8 mouse cellular contexts compared by ENCODE assay signal in genomic region chr8:77515786-77516185, GRCm38 (mm10). TPM values are rescaled to one million over a fixed set of nuclear protein-coding genes. Genes with fewer than 3 reads are reported as not detected.
A peak's percentile ranks its signal among the peaks of the same experiment; 100 is the strongest.
DNase-seq lines count a peak whose midpoint lies in the region; ATAC-seq lines count a peak whose summit lies in the region.

No protein-coding gene starts in this region.

- H3K4me1 ChIP-seq in lung, embryonic 16.5 days (replicated peaks; ENCODE audit: control insufficient read depth, insufficient read depth, low read length), result peaks cover 19% of the 10 kb centered on the region
- peaks cover 17% of the 10 kb centered on the region for H3K4me1 ChIP-seq in hindbrain, embryonic 15.5 days (replicated peaks)
- no peaks in the 10 kb centered on the region; the same call in 1 of the 2 replicates for H3K4me1 ChIP-seq in neural tube, embryonic 14.5 days (ENCODE audit: control insufficient read depth, insufficient read depth, low read length)

- H3K9me3 ChIP-seq in lung, embryonic 16.5 days (ENCODE audit: control insufficient read depth, low read length), result no peaks in the 10 kb centered on the region
- H3K9me3 ChIP-seq in hindbrain, embryonic 15.5 days, result no peaks in the 10 kb centered on the region
- H3K9me3 ChIP-seq in neural tube, embryonic 14.5 days (ENCODE audit: control insufficient read depth, low read length), result no peaks in the 10 kb centered on the region

- WGBS in lung, embryonic 16.5 days, result 64% methylated on average over 8 of the region's 8 CpGs
- WGBS in hindbrain, embryonic 15.5 days, result 84% methylated on average over 8 of the region's 8 CpGs
- 76% methylated on average over 8 of the region's 8 CpGs for WGBS in neural tube, embryonic 14.5 days

- 0 out of 2 replicates have a peak overlapping the region, but pooled peaks have one; percentile 2 for H3K9ac ChIP-seq in lung, embryonic 16.5 days (ENCODE audit: low read length)
- H3K9ac ChIP-seq in hindbrain, embryonic 15.5 days, result no peak overlapping the region
- H3K9ac ChIP-seq in neural tube, embryonic 14.5 days (replicated peaks; ENCODE audit: low read depth, low read length), result no peak overlapping the region

- no peaks in the 10 kb centered on the region for H3K36me3 ChIP-seq in lung, embryonic 16.5 days (ENCODE audit: control insufficient read depth, insufficient read depth, low read length)
- no peaks in the 10 kb centered on the region for H3K36me3 ChIP-seq in hindbrain, embryonic 15.5 days
- no peaks in the 10 kb centered on the region for H3K36me3 ChIP-seq in neural tube, embryonic 14.5 days (ENCODE audit: control insufficient read depth, insufficient read depth, low read length)

- peak; percentile 33; the same call in 1 of the 2 replicates for ATAC-seq in cerebellum, adult (ENCODE audit: insufficient number of reproducible peaks, low FRiP score, low TSS enrichment)
- no peak for ATAC-seq in lung, embryonic 16.5 days (ENCODE audit: low read depth)
- ATAC-seq in hindbrain, embryonic 15.5 days (ENCODE audit: low FRiP score, low read depth), result no peak
- no peak for ATAC-seq in neural tube, embryonic 14.5 days (ENCODE audit: low read depth)

- H3K27me3 ChIP-seq in lung, embryonic 16.5 days (ENCODE audit: control insufficient read depth, insufficient read depth, low read depth, low read length), result no peaks in the 10 kb centered on the region
- peaks cover 5% of the 10 kb centered on the region; the same call in 1 of the 2 replicates for H3K27me3 ChIP-seq in hindbrain, embryonic 15.5 days
- no peaks in the 10 kb centered on the region for H3K27me3 ChIP-seq in neural tube, embryonic 14.5 days (ENCODE audit: control insufficient read depth, insufficient read depth, low read length)

- no peak for DNase-seq in cerebellum, postnatal 4 days (ENCODE audit: low spot score in 2 of 2)
- no peak for DNase-seq in lung, postnatal 25 days (ENCODE audit: low spot score)
- no peak for DNase-seq in layer of hippocampus, postnatal 14 days (ENCODE audit: low spot score in 2 of 2)
- DNase-seq in thymus, postnatal 36 days, result no peak

- peak overlapping the region; percentile 81 for H3K4me2 ChIP-seq in lung, embryonic 16.5 days (ENCODE audit: low read depth, low read length)
- 0 out of 2 replicates have a peak overlapping the region, but pooled peaks have one; percentile 96 for H3K4me2 ChIP-seq in hindbrain, embryonic 15.5 days
- H3K4me2 ChIP-seq in neural tube, embryonic 14.5 days (ENCODE audit: low read depth, low read length), result 0 out of 2 replicates have a peak overlapping the region, but pooled peaks have one; percentile 89

- H3K4me3 ChIP-seq in lung, embryonic 16.5 days (ENCODE audit: low read length), result peak overlapping the region; percentile 84
- no peak overlapping the region for H3K4me3 ChIP-seq in hindbrain, embryonic 15.5 days
- H3K4me3 ChIP-seq in neural tube, embryonic 14.5 days (ENCODE audit: low read depth, low read length), result no peak overlapping the region

- H3K27ac ChIP-seq in lung, embryonic 16.5 days (ENCODE audit: low read length), result no peak overlapping the region
- H3K27ac ChIP-seq in hindbrain, embryonic 15.5 days (replicated peaks), result no peak overlapping the region
- no peak overlapping the region for H3K27ac ChIP-seq in neural tube, embryonic 14.5 days (ENCODE audit: low read depth, low read length)

RNA-seq across cellular contexts. Expression of gene Arhgap10, which starts 2.0 kb away (rescaled TPM):
- polyA plus RNA-seq in lung, embryonic 16.5 days (2015; fragmentation: Nextera tagmentation; extraction: Ambion mirVana), result 22.2 and 23.1 TPM in 2 replicates
- polyA plus RNA-seq in hindbrain, embryonic 15.5 days (2015; fragmentation: Nextera tagmentation; extraction: Ambion mirVana), result 5.1 and 5.2 TPM in 2 replicates
- 3.8 and 6.0 TPM in 2 replicates for polyA plus RNA-seq in neural tube, embryonic 14.5 days (2014; fragmentation: Nextera tagmentation; extraction: Ambion mirVana)
- total RNA-seq in layer of hippocampus, postnatal 14 days (2021), result 1 to 10 TPM; 6.9 to 7.6 TPM

RNA-seq across cellular contexts. Expression of gene Prmt9, which starts 33.4 kb away (rescaled TPM):
- polyA plus RNA-seq in lung, embryonic 16.5 days (2015; fragmentation: Nextera tagmentation; extraction: Ambion mirVana), result 17.1 and 19.6 TPM in 2 replicates
- 24.2 and 25.9 TPM in 2 replicates for polyA plus RNA-seq in hindbrain, embryonic 15.5 days (2015; fragmentation: Nextera tagmentation; extraction: Ambion mirVana)
- polyA plus RNA-seq in neural tube, embryonic 14.5 days (2014; fragmentation: Nextera tagmentation; extraction: Ambion mirVana), result 32.6 and 32.9 TPM in 2 replicates
- total RNA-seq in layer of hippocampus, postnatal 14 days (2021), result 10 to 100 TPM; 22.5 to 23.3 TPM
